9 mouse cellular contexts compared by ENCODE assay signal in genomic region chr1:158713301-158714095, GRCm38 (mm10).
DNase-seq lines count a peak whose midpoint lies in the region; ATAC-seq and TF ChIP-seq lines count a peak whose summit lies in the region.
"Had no signal": no experiment of that assay in that cellular context is flagged by ENCODE, and none has a peak within 500 bp of the region (broad histone marks: within the 10 kb centered on the region; RNA-seq: fewer than 3 reads in every experiment).

No protein-coding gene starts in this region.

- peak; percentile 70 for TF ChIP-seq CTCF in intestine, postnatal 0 days (IDR thresholded peaks at IDR 0.05; ENCODE audit: low read depth)
- peak; percentile 24 to 91; a peak in 3 of 4 replicates for TF ChIP-seq CTCF in CH12.LX (conservative IDR thresholded peaks at IDR 0.05 in 1 of 2, IDR thresholded peaks at IDR 0.05 in 1 of 2; ENCODE audit: low read depth in 2 of 2, low read length in 2 of 2)

- no peaks in the 10 kb centered on the region for H3K36me3 ChIP-seq in intestine, postnatal 0 days (ENCODE audit: control insufficient read depth, insufficient read depth)
- no peaks in the 10 kb centered on the region for H3K36me3 ChIP-seq in intestine, embryonic 15.5 days
- H3K36me3 ChIP-seq in CH12.LX (replicated peaks in 1 of 2; ENCODE audit: control insufficient read depth in 1 of 2, insufficient read depth in 1 of 2, low read length in 1 of 2), result no peaks in the 10 kb centered on the region
- H3K36me3 ChIP-seq: heart, embryonic 13.5 days had no signal

- no peak overlapping the region for H3K4me2 ChIP-seq in intestine, postnatal 0 days (replicated peaks; ENCODE audit: low read depth)
- no peak overlapping the region for H3K4me2 ChIP-seq in intestine, embryonic 15.5 days (replicated peaks)
- no peak overlapping the region for H3K4me2 ChIP-seq in CH12.LX (ENCODE audit: insufficient read depth, low read depth, poor library complexity, severe bottlenecking)
- H3K4me2 ChIP-seq: heart, embryonic 13.5 days had no signal

- no peak; the same call in none of the 2 replicates for TF ChIP-seq RAD21 in CH12.LX (IDR thresholded peaks at IDR 0.05; ENCODE audit: low read depth, low read length)

- peak; percentile 55 for DNase-seq in CH12.LX (ENCODE audit: extremely low read depth)
- DNase-seq in frontal cortex, postnatal 36 days (ENCODE audit: low spot score in 2 of 2), result peak; percentile 13 to 25
- DNase-seq in lung, adult 18-20 months, result peak; percentile 2 to 12
- peak; percentile 4 for DNase-seq in yolk sac, embryonic 10.5 days (ENCODE audit: low spot score)
- no peak for DNase-seq in spleen, adult 18-20 months

- no peak overlapping the region for H3K27ac ChIP-seq in intestine, postnatal 0 days (ENCODE audit: low read depth, low read length)
- no peak overlapping the region for H3K27ac ChIP-seq in intestine, embryonic 15.5 days
- H3K27ac ChIP-seq in CH12.LX (ENCODE audit: insufficient read depth, low read depth), result no peak overlapping the region
- H3K27ac ChIP-seq: heart, embryonic 13.5 days had no signal

- no peak for ATAC-seq in intestine, postnatal 0 days
- ATAC-seq in intestine, embryonic 15.5 days, result no peak
- peak; percentile 50; the same call in 1 of the 2 replicates for ATAC-seq in cerebellum, adult (ENCODE audit: insufficient number of reproducible peaks, low FRiP score, low TSS enrichment)

- no peaks in the 10 kb centered on the region for H3K9me3 ChIP-seq in intestine, postnatal 0 days (ENCODE audit: control insufficient read depth)
- H3K9me3 ChIP-seq in intestine, embryonic 15.5 days, result no peaks in the 10 kb centered on the region
- H3K9me3 ChIP-seq in CH12.LX (replicated peaks; ENCODE audit: low read length), result no peaks in the 10 kb centered on the region
- H3K9me3 ChIP-seq: heart, embryonic 13.5 days had no signal

- H3K4me1 ChIP-seq in intestine, postnatal 0 days (replicated peaks; ENCODE audit: control insufficient read depth, insufficient read depth, low read length), result no peaks in the 10 kb centered on the region
- H3K4me1 ChIP-seq in intestine, embryonic 15.5 days (replicated peaks), result no peaks in the 10 kb centered on the region
- 0 out of 4 replicates have a peak, but pooled peaks cover 0 to 4% of the 10 kb centered on the region in 2 experiments for H3K4me1 ChIP-seq in CH12.LX (ENCODE audit: control insufficient read depth in 1 of 2, insufficient read depth in 2 of 2)
- H3K4me1 ChIP-seq: heart, embryonic 13.5 days had no signal

- 36% methylated on average over 5 of the region's 5 CpGs for WGBS in intestine, postnatal 0 days
- 42% methylated on average over 5 of the region's 5 CpGs for whole genome bisulfite sequencing in intestine, embryonic 15.5 days

- dilution Hi-C loops in CH12.LX (cut with MboI; ENCODE audit: extremely low pct_ligation_motif_present, extremely low pct_unique_long_range_greater_than_20kb, low sequenced_read_pairs), result no loop called here

- H3K27me3 ChIP-seq in intestine, postnatal 0 days (replicated peaks; ENCODE audit: control insufficient read depth, insufficient read depth, low read length), result no peaks in the 10 kb centered on the region
- no peaks in the 10 kb centered on the region for H3K27me3 ChIP-seq in intestine, embryonic 15.5 days (replicated peaks)
- H3K27me3 ChIP-seq in CH12.LX (replicated peaks), result no peaks in the 10 kb centered on the region
- H3K27me3 ChIP-seq: heart, embryonic 13.5 days had no signal

- H3K79me2 ChIP-seq in CH12.LX (replicated peaks; ENCODE audit: control insufficient read depth, extremely low read depth, insufficient read depth, poor library complexity, severe bottlenecking), result no peaks in the 10 kb centered on the region

- TF ChIP-seq EP300 in CH12.LX (IDR thresholded peaks at IDR 0.05; ENCODE audit: low read length), result no peak

- H3K9ac ChIP-seq in intestine, postnatal 0 days (ENCODE audit: low read depth, low read length), result no peak overlapping the region
- H3K9ac ChIP-seq in intestine, embryonic 15.5 days, result no peak overlapping the region
- H3K9ac ChIP-seq in CH12.LX (ENCODE audit: insufficient read depth, low read depth), result no peak overlapping the region
- H3K9ac ChIP-seq: heart, embryonic 13.5 days had no signal

- in situ Hi-C loops in CH12.LX (cut with MboI; ENCODE audit: low pct_ligation_motif_present, low pct_unique_long_range_greater_than_20kb, low sequenced_read_pairs), result loop anchor here (5.0 to 10.0 kb wide), 2 partner anchors 141 to 239 kb away; no protein-coding TSS in a partner anchor

- no peak for TF ChIP-seq POLR2A in CH12.LX (IDR thresholded peaks at IDR 0.05; ENCODE audit: low read depth, low read length)

- no peak overlapping the region for H3K4me3 ChIP-seq in intestine, postnatal 0 days (ENCODE audit: low read depth, low read length)
- H3K4me3 ChIP-seq in intestine, embryonic 15.5 days (replicated peaks), result no peak overlapping the region
- H3K4me3 ChIP-seq in CH12.LX (replicated peaks in 1 of 3; ENCODE audit: low read depth in 2 of 3, low read length in 2 of 3, poor library complexity in 1 of 3), result no peak overlapping the region
- H3K4me3 ChIP-seq: heart, embryonic 13.5 days had no signal

TF ChIP-seq in CH12.LX, 34 proteins besides CTCF, POLR2A, EP300 and RAD21:
- TF ChIP-seq MXI1 (IDR thresholded peaks at IDR 0.05; ENCODE audit: low read depth, low read length) (0 out of 2 replicates have a peak, but pooled peaks have one; percentile 33), NELFE (IDR thresholded peaks at IDR 0.05; ENCODE audit: low read depth, low read length) (0 out of 2 replicates have a peak, but pooled peaks have one; percentile 34), BHLHE40 (IDR thresholded peaks at IDR 0.05; ENCODE audit: low read depth, low read length) (no peak), SIN3A (IDR thresholded peaks at IDR 0.05; ENCODE audit: low read length) (0 out of 2 replicates have a peak, but pooled peaks have one; percentile 36), ZMIZ1 (IDR thresholded peaks at IDR 0.05; ENCODE audit: low read depth, low read length) (0 out of 2 replicates have a peak, but pooled peaks have one; percentile 29), ETS1 (conservative IDR thresholded peaks at IDR 0.05; ENCODE audit: low read depth, low read length) (no peak), ZNF384 (IDR thresholded peaks at IDR 0.05; ENCODE audit: low read depth, low read length) (peak; percentile 81), ZC3H11A (IDR thresholded peaks at IDR 0.05; ENCODE audit: low read depth, low read length) (peak; percentile 95), MAZ (IDR thresholded peaks at IDR 0.05; ENCODE audit: low read depth, low read length) (no peak), RCOR1 (conservative IDR thresholded peaks at IDR 0.05; ENCODE audit: low read depth, low read length) (0 out of 2 replicates have a peak, but pooled peaks have one; percentile 51), JUN (IDR thresholded peaks at IDR 0.05; ENCODE audit: insufficient read depth, low read depth, low read length) (no peak), JUND (conservative IDR thresholded peaks at IDR 0.05; ENCODE audit: low read depth, low read length) (0 out of 2 replicates have a peak, but pooled peaks have one; percentile 15), MAX (IDR thresholded peaks at IDR 0.05; ENCODE audit: low read length) (peak; percentile 40; the same call in 1 of the 2 replicates), SMC3 (IDR thresholded peaks at IDR 0.05; ENCODE audit: low read depth, low read length) (peak; percentile 97), MYC (IDR thresholded peaks at IDR 0.05; ENCODE audit: low read depth, low read length) (peak; percentile 52; the same call in 1 of the 2 replicates)
TF ChIP-seq in CH12.LX: peak in this region for 11.

Comparison
In these comparisons a context has a peak if more than half of its experiments do, and no peak if none do; other contexts are left out.
1. DNase-seq: peak in CH12.LX (single experiment), frontal cortex, postnatal 36 days (2 of 2), lung, adult 18-20 months (2 of 2) and yolk sac, embryonic 10.5 days (single experiment); none in spleen, adult 18-20 months (0 of 2).